Mouse (Mus musculus) lung, embryonic 14.5 days (tissue): ENCODE data around the gene G6pc. TPM values are rescaled to one million over a fixed set of nuclear protein-coding genes. Genes with fewer than 3 reads are reported as not detected.
"Not testable (repeated sequence)": the region's sequence is repeated elsewhere in the genome, so short reads cannot be mapped to it uniquely, and the experiment has no call there.

Source experiments
- ATAC-seq: fragments of 200-750 bp; cut with Nextera tagmentation; 2 replicates; pipeline ENCODE4 v1.8.0; 2017; ENCODE audit warnings: mild to moderate bottlenecking, moderate TSS enrichment, moderate library complexity; ENCODE audit not compliant: insufficient read depth
- DNase-seq: peaks from one replicate; pipeline ENCODE4 v3.0.0-alpha.2; 2015
- H3K27ac ChIP-seq: fragments of 300-500 bp; sonication (generic); 2 replicates; pipeline ENCODE4 v1.5.1; 2014; ENCODE audit warnings: low read depth, mild to moderate bottlenecking, moderate library complexity
- H3K27me3 ChIP-seq: fragments of 300-500 bp; sonication (generic); 2 replicates; pipeline ENCODE4 v1.6.1; 2014; ENCODE audit warnings: low read length, control low read depth; ENCODE audit not compliant: insufficient read depth
- H3K36me3 ChIP-seq: fragments of 300-500 bp; sonication (generic); 2 replicates; pipeline ENCODE4 v1.6.1; 2014; ENCODE audit warnings: control low read depth; ENCODE audit not compliant: insufficient read depth
- H3K4me1 ChIP-seq: fragments of 300-500 bp; sonication (generic); 2 replicates; pipeline ENCODE4 v1.6.1; 2014; ENCODE audit warnings: antibody characterized with exemption, control low read depth; ENCODE audit not compliant: insufficient read depth
- H3K4me2 ChIP-seq: fragments of 300-500 bp; sonication (generic); 2 replicates; pipeline ENCODE4 v1.6.1; 2014; ENCODE audit warnings: mild to moderate bottlenecking
- H3K4me3 ChIP-seq: fragments of 300-500 bp; sonication (generic); 2 replicates; pipeline ENCODE4 v1.5.1; 2014; ENCODE audit warnings: low read depth, low read length
- H3K9ac ChIP-seq: fragments of 300-500 bp; sonication (generic); 2 replicates; pipeline ENCODE4 v1.6.1; 2014
- H3K9me3 ChIP-seq: fragments of 300-500 bp; sonication (generic); 2 replicates; pipeline ENCODE4 v1.6.1; 2016; ENCODE audit warnings: low read depth, low read length, control low read depth
- CTCF ChIP-seq: IDR thresholded peaks from 2 replicates; pipeline ENCODE4 v1.5.1; 2016; ENCODE audit warnings: antibody characterized with exemption, low read depth
- WGBS: fragments of 180-500 bp; shearing (Covaris S2); extraction: QIAGEN DNeasy Blood & Tissue Kit; methylation state at CpG from one replicate; pipeline ENCODE4 v1.1.7; 2014; 5-methylcytosine and 5-hydroxymethylcytosine counted together
- polyA plus RNA-seq: library from polyadenylated mRNA; unstranded; fragments of >200 nt; fragmentation: Nextera tagmentation; extraction: Ambion mirVana; gene quantifications from 2 replicates; pipeline ENCODE4 v1.2.1, GENCODE M21; 2014

G6pc gene
- not detected in 2 replicates for polyA plus RNA-seq

- H3K4me2 ChIP-seq, result no peak within 1 kb of the TSS
- H3K4me1 ChIP-seq, result no peaks in the 10 kb centered on the region
- WGBS, result 87% methylated on average over 8 of the region's 8 CpGs
- no peak within 1 kb of the TSS for H3K9ac ChIP-seq
- no peak within 1 kb of the TSS for H3K27ac ChIP-seq
- H3K4me3 ChIP-seq, result no peak within 1 kb of the TSS
- no peaks in the 10 kb centered on the region for H3K36me3 ChIP-seq
- no peak for TF ChIP-seq CTCF
- H3K9me3 ChIP-seq, result no peaks in the 10 kb centered on the region
- no peaks in the 10 kb centered on the region for H3K27me3 ChIP-seq
- DNase-seq, result no peak
- ATAC-seq, result no peak
These were observed at the start of gene G6pc for GRCm38 (mm10) chr11:101367326-101367935. Gene G6pc, plus strand, starts transcription at chr11:101367561.

GRCm38 (mm10) chr11:101323609-101324008, 43.8 kb upstream of the G6pc start:
- Histone ChIP-seq H3K4me1 (no peaks in the 10 kb centered on the region), H3K27me3 (no peaks in the 10 kb centered on the region), H3K9ac (no peak overlapping the region), H3K9me3 (no peaks in the 10 kb centered on the region), H3K36me3 (peaks cover 77% of the 10 kb centered on the region), H3K4me3 (no peak overlapping the region), H3K27ac (no peak overlapping the region), H3K4me2 (no peak overlapping the region)
- WGBS, result 7% methylated on average over 4 of the region's 4 CpGs
- TF ChIP-seq CTCF, result peak; percentile 97
- DNase-seq (peak; percentile 86), ATAC-seq (peak; percentile 50; the same call in 1 of the 2 replicates)

GRCm38 (mm10) chr11:101324763-101325162, 42.6 kb upstream of the G6pc start, which contains the start of gene Aoc2:
Gene Aoc2, plus strand, starts transcription at chr11:101325063.
- 89% methylated on average over 5 of the region's 5 CpGs for WGBS
- DNase-seq, result no peak
- H3K27me3 ChIP-seq, result no peaks in the 10 kb centered on the region
- TF ChIP-seq CTCF, result no peak
- H3K9ac ChIP-seq, result no peak within 1 kb of the TSS
- no peaks in the 10 kb centered on the region for H3K9me3 ChIP-seq
- H3K36me3 ChIP-seq, result peaks cover 70% of the 10 kb centered on the region
- no peaks in the 10 kb centered on the region for H3K4me1 ChIP-seq
- ATAC-seq, result no peak
- H3K27ac ChIP-seq, result no peak within 1 kb of the TSS
- no peak within 1 kb of the TSS for H3K4me2 ChIP-seq
- no peak within 1 kb of the TSS for H3K4me3 ChIP-seq

GRCm38 (mm10) chr11:101325201-101325600, 42.2 kb upstream of the G6pc start:
- not testable (repeated sequence) for DNase-seq, H3K4me3 ChIP-seq, H3K4me2 ChIP-seq, H3K4me1 ChIP-seq, H3K27ac ChIP-seq, H3K9ac ChIP-seq, H3K9me3 ChIP-seq, H3K27me3 ChIP-seq, ATAC-seq
- WGBS, result 95% methylated on average over 11 of the region's 11 CpGs
- H3K36me3 ChIP-seq, result peaks cover 65% of the 10 kb centered on the region

- H3K36me3 ChIP-seq, result peaks cover 56% of the 10 kb centered on the region
- WGBS, result 82% methylated on average over 11 of the region's 11 CpGs
- no peaks in the 10 kb centered on the region for H3K4me1 ChIP-seq
- H3K4me3 ChIP-seq, result no peak overlapping the region
- no peak for ATAC-seq
- H3K4me2 ChIP-seq, result no peak overlapping the region
- H3K27ac ChIP-seq, result no peak overlapping the region
- H3K27me3 ChIP-seq, result no peaks in the 10 kb centered on the region
- no peak overlapping the region for H3K9ac ChIP-seq
- no peak for DNase-seq
- no peak for TF ChIP-seq CTCF
- H3K9me3 ChIP-seq, result no peaks in the 10 kb centered on the region
These were observed 41.2 kb upstream of the G6pc start for GRCm38 (mm10) chr11:101326147-101326546.

GRCm38 (mm10) chr11:101327311-101327710, 40.0 kb upstream of the G6pc start:
- Histone ChIP-seq H3K4me3 (no peak overlapping the region), H3K27ac (no peak overlapping the region), H3K9ac (no peak overlapping the region), H3K4me1 (no peaks in the 10 kb centered on the region), H3K27me3 (no peaks in the 10 kb centered on the region), H3K4me2 (no peak overlapping the region), H3K9me3 (no peaks in the 10 kb centered on the region), H3K36me3 (peaks cover 44% of the 10 kb centered on the region)
- 46% methylated on average over 3 of the region's 3 CpGs for WGBS
- ATAC-seq, result no peak
- no peak for DNase-seq
- no peak for TF ChIP-seq CTCF

GRCm38 (mm10) chr11:101328941-101329635, 38.3 kb upstream of the G6pc start:
- Histone ChIP-seq H3K27ac (no peak overlapping the region), H3K9ac (no peak overlapping the region), H3K36me3 (peaks cover 27% of the 10 kb centered on the region), H3K4me2 (no peak overlapping the region), H3K4me3 (no peak overlapping the region), H3K9me3 (no peaks in the 10 kb centered on the region), H3K4me1 (no peaks in the 10 kb centered on the region), H3K27me3 (no peaks in the 10 kb centered on the region)
- WGBS, result 78% methylated on average over 6 of the region's 6 CpGs
- DNase-seq (no peak), ATAC-seq (no peak)
- TF ChIP-seq CTCF, result no peak
